Mouse (Mus musculus) spleen, adult 18-20 months (tissue): ENCODE results near the gene Pax2.
A peak's percentile ranks its signal among the peaks of the same experiment; 100 is the strongest.

Experiments
- DNase-seq, 2 experiments: peaks; one replicate each; pipeline ENCODE4 v3.0.0; 2022; ENCODE audit warnings: mixed read lengths in 2 of 2

Pax2 gene

DNA sequence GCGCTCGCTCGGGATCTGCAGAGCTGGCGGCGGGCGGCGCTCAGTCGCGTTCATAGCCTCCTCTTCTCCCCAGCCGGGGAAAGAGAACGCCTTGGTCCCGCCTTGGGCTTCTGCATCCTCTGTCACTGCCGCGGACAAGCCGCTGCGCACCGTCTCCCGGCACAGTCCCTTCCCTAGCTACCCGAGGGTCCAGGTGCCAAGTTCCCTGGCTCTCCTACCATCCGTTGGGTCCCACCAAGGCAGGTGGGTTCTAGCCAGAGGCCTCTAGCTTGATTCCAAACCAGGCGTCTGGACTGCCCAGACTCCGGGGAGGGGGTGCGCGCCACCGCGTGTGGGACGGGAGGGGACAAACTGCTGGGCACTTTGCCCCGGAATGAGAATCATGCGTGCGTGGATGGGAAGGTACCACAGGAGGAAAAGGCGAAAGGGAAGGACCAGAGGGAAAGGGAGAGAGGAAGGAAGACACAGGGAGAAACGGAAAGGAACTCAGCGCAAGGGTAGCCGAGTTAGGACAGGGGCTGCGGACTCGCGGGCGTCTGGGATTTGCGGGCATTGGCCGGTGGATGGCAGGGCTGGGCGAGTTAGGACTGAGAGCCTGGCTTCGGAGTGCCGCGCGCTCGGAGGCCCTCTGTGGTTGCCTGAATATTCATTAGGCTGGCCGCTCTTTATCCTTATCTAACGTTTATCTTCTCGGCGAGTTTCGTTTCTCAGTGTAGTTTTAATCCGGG, at the start of gene Pax2:
TSS of gene Pax2 (plus strand) at position 353 of the 728 bp plus-strand sequence.
- DNase-seq = no peak

DNA sequence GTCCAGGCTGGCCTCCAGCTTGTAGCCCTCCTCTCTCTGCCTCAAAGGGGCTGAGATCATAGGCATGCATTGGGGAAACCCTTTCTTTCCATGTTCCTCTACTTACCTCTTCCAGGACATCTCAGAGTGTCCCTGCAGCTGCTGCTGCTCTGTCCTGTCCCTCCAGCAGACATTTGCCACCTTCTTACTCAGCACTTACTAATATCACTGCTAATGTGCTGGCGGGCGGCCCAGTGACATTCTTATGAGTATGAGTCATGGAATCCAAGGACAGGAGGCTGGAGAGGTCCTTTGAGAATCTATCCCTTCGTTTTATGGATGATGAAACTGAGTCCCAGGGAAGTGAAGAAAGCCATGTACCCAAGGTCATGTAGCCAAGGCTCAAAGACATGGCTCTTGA, 47.0 kb upstream of the Pax2 start:
- DNase-seq = no peak

DNA sequence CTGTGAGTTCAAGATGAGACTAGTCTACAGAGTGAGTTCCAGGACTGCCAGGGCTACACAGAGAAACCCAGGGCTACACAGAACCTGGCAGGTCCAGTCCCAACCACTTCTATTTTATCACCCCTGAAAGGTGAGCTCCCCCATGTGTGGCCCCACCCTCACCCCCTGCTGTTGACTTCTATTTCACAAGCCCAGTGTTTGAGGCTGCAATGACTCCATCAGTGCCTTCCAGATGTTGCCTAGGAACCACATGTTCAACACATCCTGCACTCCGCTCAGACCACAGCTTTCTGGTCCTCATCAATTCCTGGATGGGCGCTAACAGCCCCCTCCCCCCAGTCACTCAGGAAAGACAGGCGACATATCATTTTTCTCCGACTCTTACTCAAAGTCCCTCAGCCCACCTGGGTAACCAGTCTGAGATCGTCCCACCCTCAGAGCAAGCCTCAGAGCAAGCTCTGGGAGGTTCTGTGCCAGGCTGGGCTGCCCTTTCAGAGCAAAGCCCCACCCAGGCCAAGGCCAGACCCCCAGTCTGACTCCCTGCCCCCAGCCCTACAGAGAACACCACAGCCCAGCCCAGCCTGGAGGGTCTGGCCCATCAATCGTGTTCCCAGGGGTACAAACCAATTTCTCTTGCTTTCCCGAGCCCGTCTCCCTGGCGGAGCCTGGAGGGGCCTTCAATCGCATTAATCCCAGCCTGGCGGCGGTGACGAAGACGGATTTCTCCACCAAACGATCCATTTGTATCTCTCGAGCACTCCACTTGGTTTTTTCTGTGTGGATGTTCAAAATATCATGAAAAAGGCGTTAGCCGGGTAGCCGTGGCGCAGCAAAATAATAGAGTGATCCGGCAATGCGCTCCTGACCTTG, 38.9 kb upstream of the Pax2 start:
- DNase-seq = no peak

GRCm38 (mm10) chr19:44719292-44720193, 36.3 kb upstream of the Pax2 start:
- DNase-seq = no peak

- DNase-seq = no peak
These were observed 35.7 kb upstream of the Pax2 start for GRCm38 (mm10) chr19:44720194-44720521.

GRCm38 (mm10) chr19:44723611-44724440, 32.0 kb upstream of the Pax2 start:
- no peak for DNase-seq

DNA sequence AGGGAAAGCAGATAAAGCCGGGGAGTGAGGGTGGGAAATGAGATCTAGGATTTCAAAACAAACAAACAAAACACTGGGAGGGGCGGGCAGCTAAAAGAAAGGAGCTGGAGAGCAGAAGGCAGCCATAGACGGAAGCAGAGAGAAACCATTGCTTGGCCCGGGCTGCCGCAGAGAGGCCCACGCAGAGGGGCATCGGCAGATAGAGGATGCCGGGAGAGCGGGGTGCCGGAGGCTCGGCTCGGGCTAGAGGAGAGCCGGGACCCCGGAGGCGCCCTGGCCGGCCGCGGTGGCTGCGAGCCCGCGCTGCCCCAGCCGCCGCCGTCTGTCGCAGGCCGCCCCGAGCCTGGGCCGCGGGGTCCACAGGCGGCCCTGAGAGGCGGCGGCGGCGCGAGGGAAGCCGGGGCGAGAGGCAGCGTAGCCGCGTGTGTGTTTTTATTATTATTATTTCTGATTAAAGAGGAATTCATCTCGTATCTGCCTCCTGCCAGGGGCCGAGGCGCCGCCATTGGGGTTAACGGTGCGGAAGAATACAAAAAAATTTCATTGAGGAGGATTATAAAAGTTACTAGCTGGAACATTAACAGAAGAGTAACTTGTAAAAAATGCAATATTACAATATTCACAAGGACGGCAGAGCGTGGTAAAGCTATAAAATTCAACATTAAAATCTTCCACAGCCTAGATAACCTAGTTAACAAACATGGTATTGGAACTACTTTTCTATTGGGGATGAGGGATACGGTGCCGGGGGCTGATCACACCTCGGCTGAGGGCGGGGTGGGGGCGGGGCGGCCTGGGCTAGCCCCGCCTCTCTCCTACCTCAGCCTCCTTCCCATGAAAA, 29.7 kb upstream of the Pax2 start:
- peak in 1 of 2 experiments; percentile 9 for DNase-seq

- no peak for DNase-seq
These were observed 21.7 kb upstream of the Pax2 start for GRCm38 (mm10) chr19:44734116-44734515.

DNA sequence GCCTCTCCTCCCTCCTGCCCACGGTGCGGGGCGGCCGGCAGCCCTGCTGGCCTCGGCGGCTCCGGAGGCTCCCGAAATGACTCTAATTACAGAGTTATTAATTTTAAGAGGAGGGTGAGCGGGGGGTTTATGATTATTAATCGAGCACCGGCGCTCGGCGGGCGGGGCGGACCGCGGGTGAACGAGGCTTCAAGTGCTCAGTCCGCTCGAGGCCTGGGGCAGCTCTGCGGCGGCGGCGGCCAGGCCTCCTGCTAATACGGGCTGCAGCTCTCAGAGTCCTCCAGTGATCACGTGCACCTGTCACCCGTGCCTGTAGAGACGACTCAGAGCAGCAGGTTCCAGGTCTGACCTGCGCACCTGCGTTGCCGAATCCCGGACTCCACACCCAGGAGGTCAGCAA, 21.2 kb upstream of the Pax2 start:
- no peak for DNase-seq

DNA sequence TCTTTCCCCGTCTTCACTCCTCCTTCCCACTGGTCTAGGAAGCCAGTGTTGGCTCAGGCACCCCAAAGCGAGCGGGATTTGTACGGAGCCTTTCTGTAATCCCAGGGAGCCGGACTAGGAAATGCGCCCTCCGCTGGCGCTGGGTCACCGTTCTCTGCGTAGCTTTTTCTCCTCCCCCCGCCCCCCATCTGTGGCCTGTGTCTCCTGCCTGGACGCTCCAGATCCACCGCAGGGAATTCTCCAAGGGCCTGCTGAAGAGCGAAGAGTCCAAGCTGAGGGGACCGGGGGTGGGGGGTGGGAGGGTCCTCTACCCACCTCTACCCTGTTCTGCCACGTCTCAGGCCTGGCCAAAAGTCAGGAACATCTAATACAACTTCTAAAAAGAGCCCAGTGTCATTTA, 15.5 kb upstream of the Pax2 start:
- DNase-seq = no peak

DNA sequence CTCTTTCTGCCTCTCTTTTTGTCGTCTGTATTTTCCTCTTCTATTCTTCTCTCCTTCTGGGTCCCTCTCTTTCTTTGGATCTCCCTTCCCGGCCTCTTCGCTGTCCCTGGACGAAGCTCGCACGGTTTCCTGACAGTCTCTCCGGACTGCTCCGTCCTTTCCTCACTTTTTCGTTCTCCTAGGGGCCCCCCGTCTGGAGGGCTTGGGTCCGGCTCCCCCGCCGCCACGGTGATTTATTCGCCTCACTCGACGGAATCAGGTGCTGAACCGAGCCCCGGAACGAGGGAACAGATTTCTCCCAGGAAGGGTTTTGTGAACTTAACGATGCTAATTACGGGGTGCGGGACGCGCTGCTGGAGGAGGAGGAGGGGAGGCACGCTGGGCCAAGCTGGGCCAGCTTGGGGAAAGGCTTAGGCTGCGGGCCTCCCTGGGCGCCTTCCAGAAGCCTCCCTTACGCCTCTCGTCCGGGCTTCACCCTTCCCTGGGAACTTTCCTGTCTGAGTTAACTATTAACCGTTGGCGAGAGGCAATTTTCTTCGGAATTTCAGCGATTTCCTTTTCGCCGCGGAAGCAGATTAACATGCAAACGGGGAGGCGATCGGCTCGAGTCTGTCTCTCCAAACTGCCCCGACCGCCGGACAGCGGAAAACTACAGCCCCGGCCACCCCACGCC, 14.6 kb upstream of the Pax2 start:
- no peak for DNase-seq

- DNase-seq = no peak
These were observed 14.1 kb upstream of the Pax2 start for GRCm38 (mm10) chr19:44741764-44742127.

DNA sequence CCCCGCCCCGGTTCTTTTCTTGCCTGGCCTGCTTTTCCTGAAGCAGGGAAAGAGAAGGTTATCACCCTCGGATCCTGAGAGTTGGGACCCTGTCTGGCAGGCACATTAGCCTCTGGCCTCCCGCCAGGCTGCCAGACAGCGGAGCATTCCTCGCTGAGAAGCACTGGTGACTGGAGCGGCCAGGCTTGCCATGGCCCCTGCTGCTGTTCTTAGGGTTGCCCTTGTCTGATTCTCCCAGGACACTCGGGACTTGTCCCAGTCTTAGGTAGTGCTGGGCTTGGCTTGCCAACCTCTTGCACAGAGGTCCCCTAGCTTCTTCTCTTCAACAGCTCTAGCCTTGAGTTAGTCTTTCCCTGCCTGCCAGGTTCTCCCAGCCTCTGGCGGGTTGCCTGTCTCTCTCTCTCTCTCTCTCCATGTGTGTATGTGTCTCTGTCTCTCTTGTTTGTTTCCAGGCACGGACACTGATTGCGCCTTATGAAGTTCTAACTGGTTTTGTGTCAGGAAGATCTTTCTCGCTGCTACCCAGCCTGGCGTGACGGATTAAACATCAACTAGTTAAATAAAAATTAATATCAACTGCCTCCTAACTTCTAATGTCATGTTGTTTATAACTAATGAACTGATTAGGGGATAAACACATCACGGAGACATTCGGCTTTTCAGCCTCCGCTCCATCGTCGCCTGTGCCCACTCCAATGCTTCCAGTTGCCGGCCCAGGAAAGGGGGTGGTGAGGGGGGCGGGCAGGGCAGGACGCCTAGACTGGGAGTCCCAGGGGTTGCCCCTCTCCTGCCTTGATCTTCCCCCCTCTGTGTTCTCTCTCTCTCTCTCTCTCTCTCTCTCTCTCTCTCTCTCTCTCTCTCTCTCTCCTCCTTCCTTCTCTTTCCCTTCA, 13.5 kb upstream of the Pax2 start:
- DNase-seq = no peak

GRCm38 (mm10) chr19:44743021-44743415, 12.8 kb upstream of the Pax2 start:
- no peak for DNase-seq

DNA sequence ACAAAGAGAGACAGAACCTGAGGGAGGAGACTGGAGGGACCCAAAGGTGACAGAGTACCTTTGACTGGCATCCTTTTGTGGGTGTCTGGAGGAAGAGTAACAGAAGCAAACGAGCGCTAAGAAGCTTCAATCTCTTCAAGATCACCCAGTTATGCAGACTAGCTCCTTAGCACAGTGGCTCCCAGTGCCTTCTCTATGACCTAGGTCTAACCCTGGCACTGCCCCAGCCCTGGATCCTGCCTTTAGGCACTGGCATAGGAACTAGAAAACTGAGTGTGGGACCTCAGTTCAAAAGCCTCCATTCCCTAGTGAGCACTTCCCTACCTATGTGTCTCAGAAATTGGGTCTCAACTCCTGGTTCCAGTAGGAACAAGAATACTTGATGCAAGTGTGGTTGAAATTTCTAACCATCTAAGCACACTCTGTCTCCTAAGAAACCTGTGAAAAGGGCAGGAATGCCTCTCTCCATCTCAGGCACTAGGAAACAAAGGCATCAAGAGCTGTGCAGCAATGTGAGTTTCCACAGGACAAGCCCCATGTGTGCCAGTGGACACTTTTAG, 11.8 kb upstream of the Pax2 start:
- no peak for DNase-seq

- DNase-seq = no peak
These were observed 10.1 kb upstream of the Pax2 start for GRCm38 (mm10) chr19:44745741-44746140.

- no peak for DNase-seq
These were observed 9.3 kb upstream of the Pax2 start for GRCm38 (mm10) chr19:44746541-44747024.

- no peak for DNase-seq
These were observed 8.4 kb upstream of the Pax2 start for GRCm38 (mm10) chr19:44747471-44747870.

GRCm38 (mm10) chr19:44748271-44748670, 7.6 kb upstream of the Pax2 start:
- DNase-seq = no peak
